Mouse (Mus musculus) brain, embryonic 14.5 days (tissue): ENCODE measurements around the gene Uaca.

Experiments
- CTCF ChIP-seq: fragments of 200-500 bp; IDR thresholded peaks from 2 replicates; pipeline ENCODE4 v1.5.1; 2012; ENCODE audit warnings: inconsistent platforms, mild to moderate bottlenecking, moderate library complexity, borderline replicate concordance; ENCODE audit not compliant: insufficient read depth, insufficient read length; ENCODE audit errors: extremely low read depth
- POLR2A ChIP-seq: fragments of 200-500 bp; IDR thresholded peaks from 2 replicates; pipeline ENCODE4 v1.6.1; 2012; ENCODE audit warnings: mild to moderate bottlenecking, inconsistent platforms, borderline replicate concordance; ENCODE audit not compliant: poor library complexity, insufficient read depth, insufficient read length, severe bottlenecking; ENCODE audit errors: extremely low read depth

DNA sequence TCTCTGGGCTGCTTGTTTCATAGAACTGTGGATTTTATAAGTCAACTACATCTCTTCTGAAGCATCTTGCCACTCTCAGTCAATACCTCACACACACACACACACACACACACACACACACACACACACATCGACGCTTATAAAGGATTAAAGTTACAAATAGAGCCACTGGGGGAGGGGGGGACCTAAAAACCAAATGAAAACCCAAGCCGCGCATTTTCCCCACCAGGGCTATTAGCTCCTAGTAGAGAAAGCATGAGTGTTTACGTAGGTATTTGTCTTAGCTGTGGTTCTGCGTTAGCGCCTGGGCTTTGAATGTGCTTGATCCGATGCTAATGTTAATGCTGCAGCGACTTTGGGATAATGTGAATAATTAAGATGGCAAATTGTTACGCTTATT lies 4.7 kb downstream of the Uaca start:
- TF ChIP-seq CTCF: no peak
- no peak for TF ChIP-seq POLR2A
